Mouse (Mus musculus) limb, embryonic 11.5 days (tissue): ENCODE data around the gene Zbtb32. TPM values are rescaled to one million over a fixed set of nuclear protein-coding genes. Genes with fewer than 3 reads are reported as not detected.

Experiments
- ATAC-seq: fragments of 200-750 bp; cut with Nextera tagmentation; 2 replicates; pipeline ENCODE4 v1.8.0; 2017; ENCODE audit warnings: low read depth; ENCODE audit not compliant: insufficient number of reproducible peaks, low FRiP score, low TSS enrichment
- DNase-seq: peaks from one replicate; pipeline ENCODE4 v3.0.0-alpha.2; 2015; ENCODE audit warnings: low spot score
- H3K27ac ChIP-seq: fragments of 300-500 bp; sonication (generic); replicated peaks from 2 replicates; pipeline ENCODE4 v1.5.1; 2014; ENCODE audit warnings: low read depth, mild to moderate bottlenecking, low read length
- H3K27me3 ChIP-seq: fragments of 300-500 bp; sonication (generic); 2 replicates; pipeline ENCODE4 v1.6.1; 2014; ENCODE audit warnings: mild to moderate bottlenecking, low read length, mixed read lengths; ENCODE audit not compliant: control insufficient read depth, insufficient read depth
- H3K36me3 ChIP-seq: fragments of 300-500 bp; sonication (generic); 2 replicates; pipeline ENCODE4 v1.6.1; 2014; ENCODE audit warnings: mild to moderate bottlenecking, low read length, moderate library complexity, mixed read lengths; ENCODE audit not compliant: control insufficient read depth, insufficient read depth
- H3K4me1 ChIP-seq: fragments of 300-500 bp; sonication (generic); 2 replicates; pipeline ENCODE4 v1.6.1; 2014; ENCODE audit warnings: low read length, mixed read lengths; ENCODE audit not compliant: control insufficient read depth, insufficient read depth
- H3K4me2 ChIP-seq: fragments of 300-500 bp; sonication (generic); 2 replicates; pipeline ENCODE4 v1.6.1; 2014; ENCODE audit warnings: low read depth, mild to moderate bottlenecking, moderate library complexity; ENCODE audit not compliant: severe bottlenecking
- H3K4me3 ChIP-seq: fragments of 300-500 bp; sonication (generic); 2 replicates; pipeline ENCODE4 v1.5.1; 2014; ENCODE audit warnings: low read depth, low read length
- H3K9ac ChIP-seq: fragments of 300-500 bp; sonication (generic); 2 replicates; pipeline ENCODE4 v1.6.1; 2014; ENCODE audit warnings: mild to moderate bottlenecking, low read length
- H3K9me3 ChIP-seq: fragments of 300-500 bp; sonication (generic); 2 replicates; pipeline ENCODE4 v1.6.1; 2016; ENCODE audit warnings: low read length; ENCODE audit not compliant: control insufficient read depth
- WGBS: fragments of 180-500 bp; shearing (Covaris S2); extraction: QIAGEN DNeasy Blood & Tissue Kit; methylation state at CpG from one replicate; pipeline ENCODE4 v1.1.7; 2014; 5-methylcytosine and 5-hydroxymethylcytosine counted together
- polyA plus RNA-seq: library from polyadenylated mRNA; unstranded; fragments of >200 nt; fragmentation: Nextera tagmentation; extraction: Ambion mirVana; gene quantifications from 2 replicates; pipeline ENCODE4 v1.2.1, GENCODE M21; 2014

The Zbtb32 gene
- polyA plus RNA-seq, 1 experiment from 2014 or later, result not detected

- H3K27ac ChIP-seq, result no peak overlapping the region
- DNase-seq (no peak), ATAC-seq (no peak)
- peak overlapping the region; percentile 62 for H3K9ac ChIP-seq
- H3K4me2 ChIP-seq, result peak overlapping the region; percentile 76
- peak overlapping the region; percentile 39 for H3K4me3 ChIP-seq
- no peaks in the 10 kb centered on the region for H3K27me3 ChIP-seq
- WGBS, result 17% methylated on average over 12 of the region's 12 CpGs
- peaks cover 6% of the 10 kb centered on the region for H3K4me1 ChIP-seq
- no peaks in the 10 kb centered on the region for H3K9me3 ChIP-seq
- peaks cover 8% of the 10 kb centered on the region; the same call in 1 of the 2 replicates for H3K36me3 ChIP-seq
Measured at GRCm38 (mm10) chr7:30558656-30559442, 39.9 kb downstream of the Zbtb32 start.

GRCm38 (mm10) chr7:30557901-30558514, 40.7 kb downstream of the Zbtb32 start:
- DNase-seq (no peak), ATAC-seq (no peak)
- no peaks in the 10 kb centered on the region for H3K9me3 ChIP-seq
- no peak overlapping the region for H3K4me2 ChIP-seq
- peaks cover 11% of the 10 kb centered on the region for H3K4me1 ChIP-seq
- H3K9ac ChIP-seq, result no peak overlapping the region
- peak overlapping the region; percentile 39; the same call in 1 of the 2 replicates for H3K4me3 ChIP-seq
- no peak overlapping the region for H3K27ac ChIP-seq
- no peaks in the 10 kb centered on the region for H3K27me3 ChIP-seq
- WGBS, result 87% methylated on average over 13 of the region's 13 CpGs
- H3K36me3 ChIP-seq, result peaks cover 8% of the 10 kb centered on the region; the same call in 1 of the 2 replicates

- H3K36me3 ChIP-seq, result peaks cover 8% of the 10 kb centered on the region; the same call in 1 of the 2 replicates
- 93% methylated on average over 18 of the region's 18 CpGs for WGBS
- no peak overlapping the region for H3K4me2 ChIP-seq
- H3K4me3 ChIP-seq, result no peak overlapping the region
- ATAC-seq (no peak), DNase-seq (no peak)
- H3K27ac ChIP-seq, result no peak overlapping the region
- no peaks in the 10 kb centered on the region for H3K9me3 ChIP-seq
- no peaks in the 10 kb centered on the region for H3K27me3 ChIP-seq
- H3K9ac ChIP-seq, result no peak overlapping the region
- peaks cover 14% of the 10 kb centered on the region for H3K4me1 ChIP-seq
Measured at GRCm38 (mm10) chr7:30556894-30557536, 41.7 kb downstream of the Zbtb32 start.

GRCm38 (mm10) chr7:30553810-30554584, 44.7 kb downstream of the Zbtb32 start:
- DNase-seq, result no peak
- peak overlapping the region; percentile 82 for H3K4me2 ChIP-seq
- no peaks in the 10 kb centered on the region for H3K27me3 ChIP-seq
- H3K27ac ChIP-seq, result no peak overlapping the region
- ATAC-seq, result no peak
- peaks cover 14% of the 10 kb centered on the region for H3K4me1 ChIP-seq
- 85% methylated on average over 22 of the region's 22 CpGs for WGBS
- H3K36me3 ChIP-seq, result peaks cover 8% of the 10 kb centered on the region; the same call in 1 of the 2 replicates
- H3K9ac ChIP-seq, result peak overlapping the region; percentile 64; the same call in 1 of the 2 replicates
- no peaks in the 10 kb centered on the region for H3K9me3 ChIP-seq
- no peak overlapping the region for H3K4me3 ChIP-seq

- WGBS, result 12% methylated on average over 23 of the region's 23 CpGs
- peaks cover 11% of the 10 kb centered on the region; the same call in 1 of the 2 replicates for H3K36me3 ChIP-seq
Measured at GRCm38 (mm10) chr7:30553021-30553589, 45.6 kb downstream of the Zbtb32 start.

GRCm38 (mm10) chr7:30552102-30553020, 46.3 kb downstream of the Zbtb32 start, which contains the start of the genes Hspb6 and Proser3:
Hspb6 (plus strand) TSS chr7:30552178.
Proser3 (minus strand) TSS chr7:30552299.
- under 1% methylated on average over 44 of the region's 44 CpGs for WGBS
- H3K36me3 ChIP-seq, result peaks cover 11% of the 10 kb centered on the region; the same call in 1 of the 2 replicates

More at GRCm38 (mm10) chr7:30553021-30553589, 45.6 kb downstream of the Zbtb32 start:
- peak overlapping the region; percentile 55 for H3K4me3 ChIP-seq
- H3K4me2 ChIP-seq, result peak overlapping the region; percentile 82
- no peaks in the 10 kb centered on the region for H3K9me3 ChIP-seq
- H3K4me1 ChIP-seq, result peaks cover 8% of the 10 kb centered on the region; the same call in 1 of the 2 replicates
- peak overlapping the region; percentile 64 for H3K9ac ChIP-seq
- DNase-seq, result peak; percentile 40
- no peak for ATAC-seq
- peak overlapping the region; percentile 78; the same call in 1 of the 2 replicates for H3K27ac ChIP-seq
- no peaks in the 10 kb centered on the region for H3K27me3 ChIP-seq

More at GRCm38 (mm10) chr7:30552102-30553020, 46.3 kb downstream of the Zbtb32 start, which contains the start of the genes Hspb6 and Proser3:
- Histone ChIP-seq H3K27ac (peak within 1 kb of the TSS; percentile 97), H3K27me3 (no peaks in the 10 kb centered on the region), H3K4me1 (peaks cover 8% of the 10 kb centered on the region; the same call in 1 of the 2 replicates), H3K4me3 (peak within 1 kb of the TSS; percentile 55), H3K9me3 (no peaks in the 10 kb centered on the region), H3K9ac (peak within 1 kb of the TSS; percentile 79), H3K4me2 (peak within 1 kb of the TSS; percentile 82)
- DNase-seq (peak; percentile 96), ATAC-seq (peak; percentile 93)
